Mouse (Mus musculus): ENCODE results near the gene Fmn2.

DNA sequence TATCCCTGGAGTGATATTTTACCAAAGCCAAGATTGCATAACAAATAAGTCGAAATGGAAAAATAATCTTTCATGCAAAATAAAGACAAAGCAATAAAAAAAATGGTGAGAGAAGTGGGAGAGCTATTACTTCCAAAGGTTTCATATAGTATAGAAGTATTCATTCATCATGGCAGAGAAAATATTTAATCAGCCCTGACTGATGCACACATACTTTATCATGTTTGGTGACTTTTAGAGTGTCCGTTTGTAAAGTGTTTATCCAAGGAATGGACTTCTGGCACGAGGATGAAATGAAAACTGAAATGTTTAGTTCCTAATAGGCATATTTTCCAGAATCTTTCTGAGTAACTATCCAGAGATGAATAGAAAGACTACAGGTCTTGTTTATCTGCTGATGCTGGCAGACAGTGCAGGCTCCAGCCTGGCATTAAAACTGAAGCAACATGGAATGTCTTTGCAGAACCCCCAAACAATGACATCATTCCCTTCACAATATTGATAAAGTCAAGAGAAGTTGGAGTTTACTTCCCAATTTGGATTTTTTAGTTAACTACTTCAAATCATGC lies 249.4 kb downstream of the Fmn2 start:
- TF ChIP-seq POLR2A (IDR thresholded peaks at IDR 0.05; ENCODE audit: low read depth, low read length) (no peak), CTCF (IDR thresholded peaks at IDR 0.05; ENCODE audit: borderline replicate concordance, insufficient read depth, low read length) (no peak)
